Mouse (Mus musculus) gastrocnemius, adult 18-20 months (tissue): Measurements from ENCODE around the gene Cacng7. TPM values are rescaled to one million over a fixed set of nuclear protein-coding genes. Genes with fewer than 3 reads are reported as not detected.

Experiments used
- DNase-seq: peaks from one replicate; pipeline ENCODE4 v3.0.0; 2021; ENCODE audit warnings: low spot score
- total RNA-seq, 2 experiments: library from RNA; stranded (reverse); gene quantifications; 2 replicates each; pipeline ENCODE4 v1.2.3; 2021

Gene Cacng7
- total RNA-seq, 2 experiments from 2014 or later, result 11.0 to 11.6 TPM

DNA sequence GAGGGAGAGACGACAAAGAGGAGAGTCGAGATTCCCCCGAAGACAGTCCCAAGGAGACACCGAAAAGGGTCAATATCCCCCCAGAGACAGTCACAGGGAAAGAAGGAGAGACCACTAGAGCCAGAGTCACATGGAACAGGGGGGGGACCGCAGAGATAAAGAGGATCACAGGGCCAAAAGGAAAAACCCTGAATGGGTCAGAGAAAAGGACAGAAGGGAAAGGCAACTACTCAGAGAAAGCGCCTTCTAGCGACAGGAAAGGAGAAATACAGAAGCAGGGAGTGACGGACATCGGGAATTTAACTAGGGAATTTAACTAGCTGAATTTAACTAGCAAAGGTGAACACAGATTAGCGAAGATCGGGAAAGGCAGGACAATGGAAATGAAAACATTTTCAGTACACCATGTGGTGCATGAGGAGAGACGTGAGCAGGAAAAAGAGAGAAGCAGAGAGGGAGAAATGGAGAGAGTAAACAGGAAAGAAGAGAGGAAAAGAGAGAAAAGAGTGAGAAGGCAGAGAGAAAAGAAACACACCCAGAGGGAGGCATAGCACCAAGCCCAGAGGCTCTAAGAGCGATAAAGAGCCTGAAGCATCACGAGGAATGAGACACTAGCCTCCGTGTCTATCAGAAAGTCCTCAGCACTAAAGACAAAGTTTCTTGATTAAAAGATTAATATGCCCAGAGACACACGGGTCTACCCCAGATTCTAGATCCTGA is 30.0 kb upstream of the Cacng7 start:
- no peak for DNase-seq

GRCm38 (mm10) chr7:3303276-3303781 is 29.4 kb upstream of the Cacng7 start:
- DNase-seq, result no peak

DNA sequence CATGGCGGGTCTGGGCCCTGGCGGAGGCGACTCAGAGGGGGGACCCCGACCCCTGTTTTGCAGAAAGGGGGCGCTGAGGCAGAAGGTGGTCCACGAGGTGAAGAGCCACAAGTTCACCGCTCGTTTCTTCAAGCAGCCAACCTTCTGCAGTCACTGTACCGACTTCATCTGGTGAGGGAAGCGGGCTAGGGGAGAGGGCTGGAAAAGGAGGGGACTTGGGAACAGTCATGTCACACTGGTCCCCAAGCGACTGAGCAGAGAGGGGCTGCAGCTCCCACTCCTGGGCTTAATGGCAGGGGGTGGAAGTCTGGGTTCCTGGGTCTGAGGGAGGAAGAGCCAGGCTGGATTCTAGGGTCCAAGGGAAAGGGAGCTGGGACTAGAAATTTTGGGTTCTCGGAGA is 29.0 kb upstream of the Cacng7 start:
- DNase-seq, result no peak

DNA sequence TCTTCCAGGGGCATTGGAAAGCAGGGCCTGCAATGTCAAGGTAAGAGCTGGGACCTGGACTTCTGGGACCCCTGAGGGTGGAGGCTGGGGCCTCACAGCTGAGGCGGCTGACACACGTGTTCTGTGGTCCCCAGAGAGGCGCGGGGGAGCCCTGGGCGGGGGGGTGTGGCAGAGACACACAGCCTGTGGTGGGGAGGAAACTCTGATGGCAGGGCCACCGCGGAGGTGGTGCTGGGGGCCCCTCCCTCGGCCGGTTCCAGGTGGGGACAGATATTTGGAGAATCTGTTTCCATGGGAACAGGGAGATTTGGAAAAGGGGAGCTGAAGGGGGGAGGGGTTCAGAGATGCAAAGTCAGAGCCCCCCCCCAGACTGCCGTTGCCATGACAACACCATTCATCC is 28.5 kb upstream of the Cacng7 start:
- no peak for DNase-seq

- no peak for DNase-seq
Observed at GRCm38 (mm10) chr7:3306400-3306799, 26.4 kb upstream of the Cacng7 start.

DNA sequence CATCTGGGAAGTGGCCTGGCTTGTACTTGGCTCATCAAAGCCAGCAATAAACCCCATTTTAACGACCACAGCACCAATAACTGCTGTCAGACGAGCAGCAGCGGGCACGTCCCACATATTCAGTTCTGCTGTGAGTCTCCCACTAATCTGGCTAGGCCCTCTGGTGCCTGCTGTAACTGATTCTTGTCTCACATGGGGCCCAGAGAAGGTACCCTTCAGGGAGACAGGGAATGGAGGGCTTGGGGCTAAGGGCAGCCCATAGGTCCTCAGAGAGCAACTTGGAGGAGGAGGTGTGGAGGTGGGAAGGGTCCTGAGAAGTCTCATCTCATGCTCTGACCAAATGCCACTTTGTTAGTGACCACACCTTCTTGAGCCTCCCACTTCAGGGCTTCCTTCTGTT is 24.1 kb upstream of the Cacng7 start:
- no peak for DNase-seq

GRCm38 (mm10) chr7:3310233-3310632 is 22.5 kb upstream of the Cacng7 start:
- no peak for DNase-seq

GRCm38 (mm10) chr7:3313571-3313970 is 19.2 kb upstream of the Cacng7 start:
- DNase-seq, result no peak

- no peak for DNase-seq
Observed at GRCm38 (mm10) chr7:3314121-3314520, 18.6 kb upstream of the Cacng7 start.

- no peak for DNase-seq
Observed at GRCm38 (mm10) chr7:3317704-3318103, 15.1 kb upstream of the Cacng7 start.

DNA sequence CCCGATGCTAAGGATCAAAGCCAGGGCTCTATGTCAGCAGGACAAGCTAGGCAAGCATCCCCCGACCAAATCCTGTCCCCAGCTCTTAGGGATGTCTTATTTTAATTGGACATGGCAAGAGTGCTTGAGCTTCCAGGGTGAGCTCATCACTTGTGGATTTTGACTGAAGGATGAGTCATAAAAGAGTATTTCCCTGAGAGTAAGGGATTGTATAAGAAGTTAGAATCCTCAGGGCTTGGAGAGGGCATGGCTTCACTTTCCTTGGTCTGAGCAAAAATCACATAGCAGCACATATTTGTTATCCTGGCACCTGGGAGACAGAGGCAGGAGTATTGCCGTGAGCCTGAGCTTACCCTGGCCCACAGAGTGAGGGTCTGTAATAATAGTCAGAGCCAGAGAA is 11.9 kb upstream of the Cacng7 start:
- DNase-seq, result no peak

GRCm38 (mm10) chr7:3323826-3324225 is 8.9 kb upstream of the Cacng7 start:
- DNase-seq, result no peak

GRCm38 (mm10) chr7:3327961-3328360 is 4.8 kb upstream of the Cacng7 start:
- DNase-seq, result no peak

DNA sequence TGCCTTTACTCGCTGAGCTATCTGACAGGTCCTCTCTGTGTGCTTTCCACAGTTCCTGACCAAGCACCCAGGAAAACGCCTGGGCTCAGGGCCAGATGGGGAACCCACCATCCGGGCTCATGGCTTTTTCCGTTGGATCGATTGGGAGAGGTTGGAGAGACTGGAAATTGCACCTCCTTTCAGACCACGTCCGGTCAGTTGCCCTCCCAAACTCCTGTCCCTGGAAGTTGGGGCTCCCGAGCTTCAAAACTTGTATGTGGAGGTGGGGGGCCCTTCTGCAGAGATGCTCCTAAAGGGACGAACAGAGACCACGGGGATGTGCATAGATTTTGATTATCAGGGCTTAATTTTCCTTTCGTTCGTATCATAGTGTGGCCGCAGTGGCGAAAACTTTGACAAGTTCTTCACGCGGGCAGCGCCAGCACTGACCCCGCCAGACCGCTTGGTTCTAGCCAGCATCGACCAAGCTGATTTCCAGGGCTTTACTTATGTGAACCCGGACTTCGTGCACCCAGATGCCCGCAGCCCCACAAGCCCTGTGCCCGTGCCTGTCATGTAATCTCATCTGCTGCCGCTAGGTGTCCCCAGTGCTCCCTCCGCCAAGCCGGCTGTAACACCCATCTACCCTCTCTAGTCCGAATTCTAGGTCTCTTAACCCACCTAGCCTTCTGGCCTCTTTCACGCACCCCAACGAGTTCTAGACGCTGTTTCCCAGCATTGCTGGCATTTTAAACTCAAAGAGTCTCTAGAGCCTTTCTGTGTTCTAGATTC is 2.8 kb upstream of the Cacng7 start:
- peak; percentile 80 for DNase-seq

DNA sequence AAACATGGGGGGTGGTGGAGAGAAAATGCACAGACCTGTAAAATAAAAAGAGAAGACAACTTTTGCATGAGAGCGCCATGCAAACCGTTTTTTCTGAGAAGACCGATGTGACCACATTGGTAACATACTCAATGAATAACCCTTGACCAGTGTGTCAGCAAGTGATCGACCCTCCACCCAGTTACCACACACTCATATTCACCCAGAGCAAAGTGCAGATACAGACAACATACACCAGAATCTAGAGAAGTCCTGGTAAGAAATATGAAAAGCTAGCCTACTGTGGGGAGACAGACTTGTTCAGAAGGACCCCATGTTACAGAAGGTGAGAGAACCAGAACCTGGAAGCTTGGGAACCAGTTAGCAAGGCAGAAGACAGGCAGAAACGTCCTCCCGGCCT is 1.6 kb upstream of the Cacng7 start:
- DNase-seq, result no peak

GRCm38 (mm10) chr7:3331581-3332223 is 1.1 kb upstream of the Cacng7 start:
- peak; percentile 68 for DNase-seq

- no peak for DNase-seq
Observed at GRCm38 (mm10) chr7:3332224-3332615, 535 bp upstream of the Cacng7 start.

- no peak for DNase-seq
Observed at GRCm38 (mm10) chr7:3333542-3333941, 787 bp downstream of the Cacng7 start.

- no peak for DNase-seq
Observed at GRCm38 (mm10) chr7:3336412-3336811, 3.7 kb downstream of the Cacng7 start.

DNA sequence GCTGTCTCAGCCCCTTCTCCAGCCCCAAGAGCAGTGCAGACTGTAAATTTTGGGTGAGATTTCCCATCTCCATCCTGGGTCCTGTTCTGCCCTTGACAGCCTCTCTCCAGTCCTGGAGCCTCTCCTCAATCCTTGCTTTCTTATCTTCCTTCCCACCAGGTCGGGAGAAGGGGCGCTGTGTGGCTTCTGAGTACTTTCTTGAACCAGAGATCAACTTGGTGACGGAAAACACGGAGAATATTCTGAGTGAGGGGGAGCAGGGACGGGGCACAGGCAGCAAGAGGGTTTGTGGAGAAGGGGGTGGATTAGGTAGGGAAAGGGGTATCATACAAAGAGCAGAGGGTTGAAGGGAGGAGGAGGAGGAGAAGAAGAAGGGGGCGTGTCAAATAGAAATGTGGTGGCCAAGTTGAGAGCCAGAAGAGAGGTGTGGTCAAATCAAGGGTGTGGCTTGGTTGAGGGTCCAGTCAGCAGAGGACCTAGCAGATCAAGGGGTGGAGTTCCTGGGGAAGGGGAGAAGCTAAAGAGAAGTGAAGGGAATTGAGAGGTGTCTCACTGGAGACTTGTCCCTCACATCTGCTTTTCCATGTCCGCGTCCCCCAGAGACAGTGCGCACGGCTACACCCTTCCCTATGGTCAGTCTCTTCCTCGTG is 5.7 kb downstream of the Cacng7 start:
- no peak for DNase-seq

GRCm38 (mm10) chr7:3339010-3339409 is 6.3 kb downstream of the Cacng7 start:
- no peak for DNase-seq

- no peak for DNase-seq
Observed at GRCm38 (mm10) chr7:3343861-3344260, 11.1 kb downstream of the Cacng7 start.
